Mouse (Mus musculus) MEL (cell line): ENCODE data around the gene Eva1b. TPM values are rescaled to one million over a fixed set of nuclear protein-coding genes. Genes with fewer than 3 reads are reported as not detected.

Source experiments
- DNase-seq: peaks from one replicate; pipeline ENCODE4 v3.0.0; 2011; ENCODE audit warnings: low read depth, low spot score
- H3K27ac ChIP-seq: 2 replicates; pipeline ENCODE4 v1.5.1; 2012; ENCODE audit warnings: low read depth, mild to moderate bottlenecking, control low read depth, low read length, moderate library complexity; ENCODE audit not compliant: control insufficient read depth
- H3K27me3 ChIP-seq, 2 experiments: fragments of 150-350 bp in 1 of 2; sonication (generic) in 1 of 2; 2 replicates each; pipeline ENCODE4 v1.6.1; 2012; ENCODE audit warnings: low read length in 2 of 2, mild to moderate bottlenecking in 2 of 2, improper control_type of control experiment in 1 of 2, moderate library complexity in 1 of 2; ENCODE audit not compliant: insufficient read depth in 2 of 2, control insufficient read depth in 1 of 2
- H3K36me3 ChIP-seq, 2 experiments: 2 replicates each; pipeline ENCODE4 v1.6.1; 2012 to 2014; ENCODE audit warnings: low read length in 2 of 2, improper control_type of control experiment in 1 of 2, inconsistent platforms in 1 of 2, mild to moderate bottlenecking in 1 of 2; ENCODE audit not compliant: insufficient read depth in 2 of 2, control insufficient read depth in 1 of 2
- H3K4me1 ChIP-seq, 2 experiments: fragments of 150-350 bp in 1 of 2; sonication (generic) in 1 of 2; 2 replicates each; pipeline ENCODE4 v1.6.1; 2012; ENCODE audit warnings: low read length in 2 of 2, improper control_type of control experiment in 1 of 2, mild to moderate bottlenecking in 1 of 2; ENCODE audit not compliant: insufficient read depth in 2 of 2, control insufficient read depth in 1 of 2
- H3K4me3 ChIP-seq, 2 experiments: fragments of 150-350 bp in 1 of 2; sonication (generic) in 1 of 2; 2 replicates each; pipeline ENCODE4 v1.5.1; 2012; ENCODE audit warnings: low read depth in 2 of 2, low read length in 2 of 2, mild to moderate bottlenecking in 2 of 2, moderate library complexity in 2 of 2, control low read depth in 1 of 2, improper control_type of control experiment in 1 of 2; ENCODE audit not compliant: control insufficient read depth in 1 of 2, insufficient read depth in 1 of 2
- H3K79me2 ChIP-seq: 2 replicates; pipeline ENCODE4 v1.6.1; 2012; ENCODE audit warnings: mild to moderate bottlenecking, low read length, moderate library complexity; ENCODE audit not compliant: control insufficient read depth, poor library complexity, insufficient read depth
- H3K9ac ChIP-seq: 2 replicates; pipeline ENCODE4 v1.6.1; 2012; ENCODE audit warnings: low read depth, mild to moderate bottlenecking, control low read depth, low read length, moderate library complexity; ENCODE audit not compliant: control insufficient read depth, poor library complexity, severe bottlenecking
- H3K9me3 ChIP-seq: fragments of 150-350 bp; sonication (generic); replicated peaks from 2 replicates; pipeline ENCODE4 v1.6.1; 2012; ENCODE audit warnings: mild to moderate bottlenecking, low read length, improper control_type of control experiment, moderate library complexity; ENCODE audit not compliant: insufficient read depth
- CHD1 ChIP-seq: IDR thresholded peaks from 2 replicates; pipeline ENCODE4 v1.6.1; 2012; ENCODE audit warnings: low read depth, mild to moderate bottlenecking, inconsistent platforms, low read length, improper control_type of control experiment
- ELF1 ChIP-seq: IDR thresholded peaks from 2 replicates; pipeline ENCODE4 v1.6.1; 2014; ENCODE audit warnings: low read depth, mild to moderate bottlenecking, inconsistent platforms, low read length, improper control_type of control experiment, moderate library complexity
- EP300 ChIP-seq, 2 experiments: IDR thresholded peaks; 2 replicates each; pipeline ENCODE4 v1.6.1; 2011; ENCODE audit warnings: improper control_type of control experiment in 2 of 2, low read length in 2 of 2, low read depth in 1 of 2, mild to moderate bottlenecking in 1 of 2
- ETS1 ChIP-seq: IDR thresholded peaks from 2 replicates; pipeline ENCODE4 v1.6.1; 2012; ENCODE audit warnings: low read depth, mild to moderate bottlenecking, inconsistent platforms, low read length, improper control_type of control experiment, moderate library complexity
- GATA1 ChIP-seq: IDR thresholded peaks from 2 replicates; pipeline ENCODE4 v1.6.1; 2011; ENCODE audit warnings: low read depth, low read length, improper control_type of control experiment
- MAFK ChIP-seq: IDR thresholded peaks from 2 replicates; pipeline ENCODE4 v1.6.1; 2011; ENCODE audit warnings: low read depth, mild to moderate bottlenecking, low read length, improper control_type of control experiment, borderline replicate concordance
- MEF2A ChIP-seq: IDR thresholded peaks from 2 replicates; pipeline ENCODE4 v1.6.1; 2014; ENCODE audit warnings: low read depth, mild to moderate bottlenecking, inconsistent platforms, low read length, improper control_type of control experiment; ENCODE audit not compliant: poor library complexity, insufficient replicate concordance, severe bottlenecking; ENCODE audit errors: extremely low read depth
- MXI1 ChIP-seq: IDR thresholded peaks from 2 replicates; pipeline ENCODE4 v1.6.1; 2011; ENCODE audit warnings: mild to moderate bottlenecking, low read depth, low read length, improper control_type of control experiment
- MYB ChIP-seq: IDR thresholded peaks from 2 replicates; pipeline ENCODE4 v1.6.1; 2011; ENCODE audit warnings: mild to moderate bottlenecking, low read depth, low read length, improper control_type of control experiment
- MYC ChIP-seq: IDR thresholded peaks from 2 replicates; pipeline ENCODE4 v1.6.1; 2011; ENCODE audit warnings: low read depth, mild to moderate bottlenecking, low read length, improper control_type of control experiment, moderate library complexity
- POLR2AphosphoS5 ChIP-seq: IDR thresholded peaks from 2 replicates; pipeline ENCODE4 v1.6.1; 2012; ENCODE audit warnings: low read depth, borderline replicate concordance, mild to moderate bottlenecking, inconsistent platforms, low read length, moderate library complexity, mixed read lengths
- RCOR1 ChIP-seq: IDR thresholded peaks from 2 replicates; pipeline ENCODE4 v1.6.1; 2012; ENCODE audit warnings: low read depth, mild to moderate bottlenecking, inconsistent platforms, low read length, improper control_type of control experiment
- SIN3A ChIP-seq: IDR thresholded peaks from 2 replicates; pipeline ENCODE4 v1.6.1; 2012; ENCODE audit warnings: low read length, improper control_type of control experiment, inconsistent platforms
- TAL1 ChIP-seq: IDR thresholded peaks from 2 replicates; pipeline ENCODE4 v1.6.1; 2012; ENCODE audit warnings: mild to moderate bottlenecking, inconsistent platforms, low read length, moderate library complexity, mixed read lengths
- TBP ChIP-seq: IDR thresholded peaks from 2 replicates; pipeline ENCODE4 v1.8.0; 2011; ENCODE audit warnings: low read depth, low read length, improper control_type of control experiment
- ZC3H11A ChIP-seq: IDR thresholded peaks from 2 replicates; pipeline ENCODE4 v1.6.1; 2012; ENCODE audit warnings: low read depth, mild to moderate bottlenecking, inconsistent platforms, low read length, improper control_type of control experiment
- ZKSCAN1 ChIP-seq: IDR thresholded peaks from 2 replicates; pipeline ENCODE4 v1.6.1; 2012; ENCODE audit warnings: low read depth, mild to moderate bottlenecking, inconsistent platforms, low read length, improper control_type of control experiment, moderate library complexity
- ZMIZ1 ChIP-seq: IDR thresholded peaks from 2 replicates; pipeline ENCODE4 v1.6.1; 2012; ENCODE audit warnings: low read depth, mild to moderate bottlenecking, inconsistent platforms, low read length, improper control_type of control experiment, moderate library complexity
- ZNF384 ChIP-seq: IDR thresholded peaks from 2 replicates; pipeline ENCODE4 v1.6.1; 2012; ENCODE audit warnings: low read depth, mild to moderate bottlenecking, inconsistent platforms, low read length, improper control_type of control experiment
- polyA plus RNA-seq, 2 experiments: library from polyadenylated mRNA; stranded (reverse) in 1 of 2; unstranded in 1 of 2; fragments of >175 nt in 1 of 2; fragments of >200 nt in 1 of 2; gene quantifications; 2 replicates each; pipeline versions ENCODE4 v1.2.1 to v1.2.4; 2012; ENCODE audit warnings: low replicate concordance in 2 of 2, low read depth in 1 of 2; ENCODE audit not compliant: insufficient read length in 2 of 2, insufficient read depth in 1 of 2, missing spikeins in 1 of 2
- total RNA-seq: library from RNA; depleted of rRNA; stranded (reverse); fragments of 300-350 nt; gene quantifications from 2 replicates; pipeline ENCODE4 v1.2.3, GENCODE M21; 2012

Gene Eva1b
- total and polyA plus RNA-seq, 3 experiments, result 9.6 to 12.2 TPM; not detected in 1

DNA sequence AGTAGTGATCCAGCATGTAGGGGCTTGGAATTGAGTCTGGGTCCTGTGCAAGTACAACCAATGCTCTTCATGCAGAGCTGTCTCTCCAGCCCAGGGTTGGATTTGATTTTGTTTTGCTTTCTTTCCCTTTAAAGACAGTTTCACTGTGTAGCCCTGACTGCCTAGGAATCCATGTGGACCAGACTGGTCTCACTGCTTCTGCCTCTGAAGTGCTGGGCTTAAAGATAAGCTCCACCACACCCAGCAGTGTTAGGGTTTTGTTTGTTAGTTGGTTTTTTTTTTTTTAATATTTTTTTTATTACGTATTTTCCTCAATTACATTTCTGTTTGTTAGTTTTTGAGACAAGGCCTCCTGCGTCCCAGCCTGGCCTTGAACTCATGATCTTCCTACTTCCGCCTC is 48.2 kb upstream of the Eva1b start:
- peaks cover 16% of the 10 kb centered on the region for H3K79me2 ChIP-seq
- H3K27me3 ChIP-seq, result no peaks in the 10 kb centered on the region
- no peak overlapping the region for H3K4me3 ChIP-seq
- DNase-seq, result peak; percentile 68
- H3K4me1 ChIP-seq, result peaks cover 4 to 36% of the 10 kb centered on the region in 2 experiments; a peak in 3 of 4 replicates
- peaks cover 0 to 26% of the 10 kb centered on the region in 2 experiments; a peak in 2 of 4 replicates for H3K36me3 ChIP-seq
- TF ChIP-seq ZNF384, result peak; percentile 37; the same call in 1 of the 2 replicates
- TF ChIP-seq MYB, result no peak
- no peak for TF ChIP-seq CHD1
- peak in 1 of 2 experiments; percentile 46; a peak in 1 of 4 replicates for TF ChIP-seq EP300 (IDR thresholded peaks at IDR 0.05; ENCODE audit: low read depth in 1 of 2, low read length in 2 of 2)
- TF ChIP-seq ETS1, result peak; percentile 37; the same call in 1 of the 2 replicates
- 0 out of 2 replicates have a peak, but pooled peaks have one; percentile 28 for TF ChIP-seq MXI1
- peak; percentile 56; the same call in 1 of the 2 replicates for TF ChIP-seq TAL1
- TF ChIP-seq RCOR1, result 0 out of 2 replicates have a peak, but pooled peaks have one; percentile 11
- TF ChIP-seq GATA1, result peak; percentile 53
- TF ChIP-seq SIN3A, result peak; percentile 37; the same call in 1 of the 2 replicates
- H3K9ac ChIP-seq, result no peak overlapping the region
- no peaks in the 10 kb centered on the region for H3K9me3 ChIP-seq
- peak overlapping the region; percentile 50 for H3K27ac ChIP-seq

DNA sequence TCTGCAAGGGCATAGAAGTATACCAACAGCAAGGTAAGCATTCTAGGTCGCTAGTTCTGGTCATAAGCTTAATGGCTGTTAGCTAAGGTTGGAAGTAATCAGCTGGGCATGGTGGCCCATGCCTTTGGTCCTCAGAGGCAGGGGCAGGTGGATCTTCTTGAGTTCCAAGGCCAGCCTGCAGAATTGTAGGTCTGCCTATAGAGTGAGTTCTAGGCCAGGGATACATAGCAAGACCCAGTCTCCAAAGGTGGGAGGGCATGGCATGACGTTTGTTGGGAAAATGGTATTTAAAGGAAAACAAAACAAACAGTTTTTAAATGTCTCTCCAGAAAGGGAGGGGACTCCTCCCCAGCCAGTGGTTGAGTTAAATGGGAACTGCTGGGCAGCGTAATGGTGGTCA is 46.8 kb upstream of the Eva1b start:
- Histone ChIP-seq H3K9ac (no peak overlapping the region), H3K4me1 (peaks cover 9 to 43% of the 10 kb centered on the region in 2 experiments), H3K27ac (no peak overlapping the region), H3K36me3 (peaks cover 0 to 34% of the 10 kb centered on the region in 2 experiments; a peak in 2 of 4 replicates), H3K79me2 (peaks cover 28% of the 10 kb centered on the region), H3K4me3 (no peak overlapping the region), H3K9me3 (no peaks in the 10 kb centered on the region), H3K27me3 (no peaks in the 10 kb centered on the region)
- TF ChIP-seq EP300 (IDR thresholded peaks at IDR 0.05; ENCODE audit: low read depth in 1 of 2, low read length in 2 of 2), result no peak
- TF ChIP-seq TAL1, result no peak
- TF ChIP-seq MEF2A, result no peak
- no peak for TF ChIP-seq MAFK
- no peak for TF ChIP-seq MYC
- TF ChIP-seq ZKSCAN1, result no peak
- TF ChIP-seq TBP, result no peak
- TF ChIP-seq ZC3H11A, result no peak
- TF ChIP-seq SIN3A, result no peak
- no peak for TF ChIP-seq CHD1
- no peak for TF ChIP-seq ELF1
- TF ChIP-seq ZMIZ1, result no peak
- no peak for TF ChIP-seq POLR2AphosphoS5
- no peak for TF ChIP-seq MYB
- no peak for DNase-seq
